Mouse (Mus musculus) MEL-GATA-1-ER (cell line): ENCODE measurements around the gene Dap.

ENCODE experiments used
- DNase-seq: peaks from one replicate; pipeline ENCODE4 v3.0.0-alpha.2; 2012; ENCODE audit warnings: low read depth; ENCODE audit errors: extremely low read depth

The Dap gene

GRCm38 (mm10) chr15:31299258-31299917 lies 75.3 kb downstream of the Dap start:
- peak; percentile 73 for DNase-seq

- DNase-seq = no peak
Observed at GRCm38 (mm10) chr15:31302293-31302990, 78.3 kb downstream of the Dap start.

GRCm38 (mm10) chr15:31304302-31304701 lies 80.2 kb downstream of the Dap start:
- no peak for DNase-seq

- no peak for DNase-seq
Observed at GRCm38 (mm10) chr15:31305181-31305580, 81.1 kb downstream of the Dap start.

GRCm38 (mm10) chr15:31306726-31307125 lies 82.6 kb downstream of the Dap start:
- no peak for DNase-seq

- DNase-seq = no peak
Observed at GRCm38 (mm10) chr15:31309526-31309925, 85.4 kb downstream of the Dap start.

GRCm38 (mm10) chr15:31312001-31312400 lies 87.9 kb downstream of the Dap start:
- no peak for DNase-seq

- DNase-seq = peak; percentile 63
Observed at GRCm38 (mm10) chr15:31315630-31316231, 91.6 kb downstream of the Dap start.

GRCm38 (mm10) chr15:31317056-31317805 lies 93.1 kb downstream of the Dap start:
- DNase-seq = no peak

GRCm38 (mm10) chr15:31318158-31318955 lies 94.2 kb downstream of the Dap start:
- DNase-seq = no peak

- DNase-seq = no peak
Observed at GRCm38 (mm10) chr15:31319046-31319445, 94.9 kb downstream of the Dap start.

- no peak for DNase-seq
Observed at GRCm38 (mm10) chr15:31320598-31321377, 96.7 kb downstream of the Dap start.

- DNase-seq = no peak
Observed at GRCm38 (mm10) chr15:31323684-31324083, 99.6 kb downstream of the Dap start.
